Mouse (Mus musculus) heart, postnatal 10 days (tissue): ENCODE data around the gene Fbxo34. TPM values are rescaled to one million over a fixed set of nuclear protein-coding genes. Genes with fewer than 3 reads are reported as not detected.
"Not testable (repeated sequence)": the region's sequence is repeated elsewhere in the genome, so short reads cannot be mapped to it uniquely, and the experiment has no call there.

Source experiments
- DNase-seq, 2 experiments: peaks; one replicate each; pipeline ENCODE4 v3.0.0; 2021
- intact Hi-C: fragments of 180-260 bp; cut with DNase I; formaldehyde crosslinking; loops from one replicate; pipeline ENCODE4 v1.15.1; 2025
- total RNA-seq, 2 experiments: library from RNA; stranded (reverse); gene quantifications; 2 replicates each; pipeline ENCODE4 v1.2.3; 2021

The Fbxo34 gene
- total RNA-seq, 2 experiments from 2014 or later, result 18.6 to 20.7 TPM

- intact Hi-C loops, result no loop called here
- peak; percentile 43 to 45 for DNase-seq
These were observed 64.7 kb downstream of the Fbxo34 start for GRCm38 (mm10) chr14:47514816-47515453.

- peak in 1 of 2 experiments; percentile 23 for DNase-seq
- intact Hi-C loops, result no loop called here
These were observed 65.4 kb downstream of the Fbxo34 start for GRCm38 (mm10) chr14:47515636-47516035.

GRCm38 (mm10) chr14:47516755-47517154 is 66.5 kb downstream of the Fbxo34 start:
- DNase-seq, result no peak

GRCm38 (mm10) chr14:47518619-47519018 is 68.4 kb downstream of the Fbxo34 start:
- peak; percentile 44 to 45 for DNase-seq

More at GRCm38 (mm10) chr14:47516755-47517154, 66.5 kb downstream of the Fbxo34 start:
- intact Hi-C loops, result no loop called here

GRCm38 (mm10) chr14:47520751-47521449 is 70.7 kb downstream of the Fbxo34 start:
- intact Hi-C loops, result loop anchor here (10.0 kb wide), 1 partner anchor 186 kb away; no protein-coding TSS in a partner anchor
- DNase-seq, result no peak

More at GRCm38 (mm10) chr14:47518619-47519018, 68.4 kb downstream of the Fbxo34 start:
- intact Hi-C loops, result no loop called here

GRCm38 (mm10) chr14:47521609-47522008 is 71.4 kb downstream of the Fbxo34 start:
- no peak for DNase-seq
- intact Hi-C loops, result loop anchor here (10.0 kb wide), 1 partner anchor 187 kb away; no protein-coding TSS in a partner anchor

- DNase-seq, result no peak
- intact Hi-C loops, result loop anchor here (10.0 kb wide), 1 partner anchor 188 kb away; no protein-coding TSS in a partner anchor
These were observed 72.1 kb downstream of the Fbxo34 start for GRCm38 (mm10) chr14:47522301-47522700.

- DNase-seq, result no peak
- intact Hi-C loops, result loop anchor here (10.0 kb wide), 1 partner anchor 191 kb away; no protein-coding TSS in a partner anchor
These were observed 75.2 kb downstream of the Fbxo34 start for GRCm38 (mm10) chr14:47525374-47525773.

GRCm38 (mm10) chr14:47525861-47526260 is 75.6 kb downstream of the Fbxo34 start:
- intact Hi-C loops, result loop anchor here (10.0 kb wide), 1 partner anchor 191 kb away; no protein-coding TSS in a partner anchor
- DNase-seq, result no peak

GRCm38 (mm10) chr14:47527833-47528232 is 77.6 kb downstream of the Fbxo34 start:
- intact Hi-C loops, result loop anchor here (10.0 kb wide), 1 partner anchor 193 kb away; no protein-coding TSS in a partner anchor
- DNase-seq, result no peak

- intact Hi-C loops, result loop anchor here (10.0 kb wide), 1 partner anchor 193 kb away; no protein-coding TSS in a partner anchor
- DNase-seq, result no peak
These were observed 78.1 kb downstream of the Fbxo34 start for GRCm38 (mm10) chr14:47528293-47528692.

GRCm38 (mm10) chr14:47529019-47529418 is 78.8 kb downstream of the Fbxo34 start:
- intact Hi-C loops, result loop anchor here (10.0 kb wide), 1 partner anchor 194 kb away; no protein-coding TSS in a partner anchor
- DNase-seq, result peak; percentile 74 to 83

GRCm38 (mm10) chr14:47529592-47529991 is 79.4 kb downstream of the Fbxo34 start:
- DNase-seq, result not testable (repeated sequence)
- intact Hi-C loops, result loop anchor here (10.0 kb wide), 1 partner anchor 195 kb away; no protein-coding TSS in a partner anchor

- DNase-seq, result peak in 1 of 2 experiments; percentile 13
- intact Hi-C loops, result no loop called here
These were observed 82.3 kb downstream of the Fbxo34 start for GRCm38 (mm10) chr14:47532496-47532895.

- intact Hi-C loops, result loop anchor here (1.0 kb wide), 1 partner anchor 61 kb away; no protein-coding TSS in a partner anchor
- peak; percentile 70 for DNase-seq
These were observed 83.3 kb downstream of the Fbxo34 start for GRCm38 (mm10) chr14:47533365-47534175.

- DNase-seq, result no peak
- intact Hi-C loops, result loop anchor here (1.0 kb wide), 1 partner anchor 62 kb away; no protein-coding TSS in a partner anchor
These were observed 83.9 kb downstream of the Fbxo34 start for GRCm38 (mm10) chr14:47534176-47534525.

GRCm38 (mm10) chr14:47535096-47535495 is 84.9 kb downstream of the Fbxo34 start:
- DNase-seq, result peak in 1 of 2 experiments; percentile 8
- intact Hi-C loops, result loop anchor here (5.0 kb wide), 1 partner anchor 118 kb away; the partner anchor contains the start of gene Dlgap5

- intact Hi-C loops, result no loop called here
- no peak for DNase-seq
These were observed 91.2 kb downstream of the Fbxo34 start for GRCm38 (mm10) chr14:47541325-47541948.

- DNase-seq, result no peak
- intact Hi-C loops, result no loop called here
These were observed 92.1 kb downstream of the Fbxo34 start for GRCm38 (mm10) chr14:47542283-47542682.

- intact Hi-C loops, result no loop called here
- no peak for DNase-seq
These were observed 94.1 kb downstream of the Fbxo34 start for GRCm38 (mm10) chr14:47544286-47544685.
